Mouse (Mus musculus): ENCODE data around the gene Olfr601.
"Not testable (repeated sequence)": the region's sequence is repeated elsewhere in the genome, so short reads cannot be mapped to it uniquely, and the experiment has no call there.

The Olfr601 gene

DNA sequence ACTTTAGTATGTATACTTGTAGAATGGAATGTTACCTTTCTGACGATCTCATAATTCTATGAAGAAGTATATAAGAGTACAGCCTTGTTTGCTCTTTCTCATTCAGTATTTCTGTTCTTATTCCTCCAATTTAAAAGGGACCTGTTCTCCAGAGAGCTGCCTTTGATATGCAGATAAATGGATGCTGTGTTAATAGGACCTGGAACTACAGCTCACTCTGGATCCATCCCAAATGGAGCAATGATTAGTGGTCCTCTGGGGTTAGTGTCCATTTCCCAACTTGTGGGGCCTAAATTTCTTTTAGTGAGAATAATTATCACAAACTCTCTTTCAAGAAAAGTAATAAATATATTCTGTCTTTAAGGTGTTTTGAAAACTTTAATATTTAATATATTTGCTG, at the start of gene Olfr601:
Olfr601 (minus strand) TSS at position 101 of the 400 bp plus-strand sequence.
- no peak for DNase-seq

DNA sequence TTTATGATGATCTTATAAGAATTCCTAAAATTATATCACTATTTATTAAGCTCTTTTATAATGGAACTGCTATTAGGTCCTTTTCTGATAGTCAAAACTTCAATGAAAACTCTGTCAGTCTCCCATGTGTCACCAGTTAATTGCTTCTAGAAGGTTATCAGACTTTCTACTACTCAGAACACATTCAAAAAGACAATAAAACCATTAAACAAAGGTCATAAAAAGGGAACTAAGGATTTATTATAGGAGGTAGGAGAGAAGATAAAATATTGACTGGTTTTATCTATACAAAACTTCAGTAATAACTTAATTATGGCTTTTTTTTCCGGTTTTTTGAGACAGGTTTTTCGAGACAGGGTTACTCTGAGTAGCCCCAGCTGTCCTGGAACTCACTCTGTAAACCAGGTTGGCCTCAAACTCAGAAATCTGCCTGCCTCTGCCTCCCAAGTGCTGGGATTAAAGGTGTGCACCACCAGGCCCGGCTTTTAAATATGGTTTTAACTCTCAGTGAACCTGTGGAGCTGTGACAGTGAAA, 44.1 kb upstream of the Olfr601 start:
- not testable (repeated sequence) for DNase-seq

- DNase-seq, result no peak
Measured at GRCm38 (mm10) chr7:103398981-103399380, 36.5 kb upstream of the Olfr601 start.

DNA sequence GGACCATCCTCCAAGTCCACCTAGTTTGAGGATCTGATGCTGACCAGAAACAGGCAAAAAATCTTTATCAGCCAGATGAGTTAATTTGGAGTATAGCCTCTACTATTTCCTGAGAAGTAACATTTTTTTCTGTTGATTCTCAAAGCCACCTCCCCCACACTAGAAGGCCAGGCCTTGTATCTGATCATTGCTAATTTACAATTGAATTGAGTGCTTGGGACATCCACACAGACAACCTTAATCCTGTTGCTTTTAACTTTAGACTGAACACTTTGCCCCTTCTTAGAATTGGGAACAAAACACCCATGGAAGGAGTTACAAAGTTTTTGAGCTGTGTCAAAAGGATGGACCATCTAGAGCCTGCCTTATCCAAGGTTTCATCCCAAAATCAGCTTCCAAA, 35.3 kb upstream of the Olfr601 start:
- DNase-seq, result no peak

DNA sequence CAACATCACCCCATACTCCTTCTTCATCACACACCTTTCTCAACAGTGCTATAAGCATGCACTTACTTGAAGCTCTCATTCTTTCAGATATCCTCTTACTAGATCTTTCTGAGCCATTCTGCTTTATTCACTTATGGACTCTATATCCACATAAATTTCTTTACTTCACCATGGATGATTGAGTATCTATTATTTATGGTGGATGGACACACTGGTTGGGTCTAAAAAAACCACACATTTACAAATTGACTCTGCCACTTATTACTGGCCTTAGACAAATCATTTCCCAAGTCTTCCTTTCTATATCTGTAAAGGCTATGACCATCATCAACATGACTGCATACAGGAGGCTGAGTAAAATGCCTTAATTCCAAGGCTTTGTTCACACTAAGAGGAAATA, 23.6 kb upstream of the Olfr601 start, which contains the start of gene Olfr603:
Olfr603 (minus strand) TSS at position 101 of the 400 bp plus-strand sequence.
- DNase-seq, result no peak

- DNase-seq, result no peak
Measured at GRCm38 (mm10) chr7:103349569-103349968, 12.9 kb downstream of the Olfr601 start, which contains the start of gene Olfr600. TSS of gene Olfr600 (minus strand) at chr7:103349669.

DNA sequence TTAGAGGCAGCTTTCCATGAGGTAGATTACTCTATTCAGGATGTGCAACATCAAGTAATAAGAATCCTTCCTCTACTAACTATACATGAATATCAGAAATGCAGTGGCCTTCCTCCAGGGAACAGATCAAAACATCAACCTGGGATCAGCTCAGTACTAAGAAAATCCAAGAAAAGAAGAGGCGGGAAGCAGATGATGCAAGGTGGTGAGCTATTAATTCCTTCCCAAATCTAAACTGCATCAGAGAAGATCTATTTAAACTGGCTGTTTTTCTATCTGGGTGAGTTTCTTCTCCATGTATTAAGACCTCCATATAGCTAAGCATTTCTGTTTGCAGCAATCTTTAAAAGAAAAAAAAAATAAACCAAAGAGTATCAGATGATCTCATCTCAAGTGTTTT, 26.8 kb downstream of the Olfr601 start, which contains the start of gene Olfr599:
Olfr599 (plus strand) TSS at position 301 of the 400 bp plus-strand sequence.
- no peak for DNase-seq

DNA sequence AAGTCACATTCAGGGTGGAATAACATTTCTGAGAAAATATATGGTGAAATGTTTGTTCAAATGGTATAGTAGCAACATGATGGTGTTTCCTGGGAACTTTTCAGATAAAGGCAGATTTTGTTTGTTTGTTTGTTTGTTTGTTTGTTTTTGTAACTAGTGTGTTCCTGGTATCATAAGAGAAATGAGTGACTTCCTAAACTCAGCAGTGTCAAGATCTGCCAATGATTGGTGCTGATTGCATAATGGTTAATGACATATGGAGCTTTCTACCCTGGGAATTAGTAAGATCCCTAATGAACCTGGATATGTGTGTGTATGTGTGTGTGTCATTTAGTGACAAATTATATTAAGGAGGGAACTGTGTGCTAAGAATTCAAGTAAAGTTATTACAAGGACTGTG, 39.2 kb downstream of the Olfr601 start, which contains the start of gene Olfr598:
Olfr598 (plus strand) TSS at position 301 of the 400 bp plus-strand sequence.
- no peak for DNase-seq

DNA sequence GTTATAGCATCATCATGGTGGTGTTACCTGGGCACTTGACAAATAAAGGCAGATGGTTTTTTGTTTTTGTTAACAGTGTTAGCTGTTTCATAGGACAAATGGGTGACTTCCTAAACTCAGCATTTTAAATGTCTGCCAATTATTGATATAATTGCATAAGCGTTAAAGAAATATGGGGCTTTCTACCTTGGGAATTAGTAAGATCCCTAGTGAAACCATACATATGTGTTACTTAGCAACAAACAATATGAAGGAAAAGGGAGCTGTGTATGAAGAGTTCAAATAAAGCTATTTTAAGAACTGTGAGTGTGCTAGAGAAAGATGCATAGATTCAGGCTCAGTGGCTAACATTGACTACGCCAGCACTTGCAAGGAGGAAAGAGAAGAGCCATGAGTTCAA, 46.4 kb downstream of the Olfr601 start, which contains the start of gene Olfr597:
Olfr597 (plus strand) TSS at position 301 of the 400 bp plus-strand sequence.
- not testable (repeated sequence) for DNase-seq

Measured in liver (tissue).